Mouse (Mus musculus) spleen, adult 2 months (tissue): Measurements from ENCODE around the gene Ppfia4.

Experiments
- CTCF ChIP-seq: fragments of 200-500 bp; IDR thresholded peaks from 2 replicates; pipeline ENCODE4 v1.5.1; 2011; ENCODE audit warnings: mild to moderate bottlenecking, inconsistent platforms; ENCODE audit not compliant: insufficient read depth, insufficient read length, insufficient replicate concordance; ENCODE audit errors: extremely low read depth
- POLR2A ChIP-seq: fragments of 200-500 bp; IDR thresholded peaks from 2 replicates; pipeline ENCODE4 v1.6.1; 2011; ENCODE audit warnings: low read depth, low read length, inconsistent platforms

GRCm38 (mm10) chr1:134285458-134286120, 47.1 kb downstream of the Ppfia4 start:
- no peak for TF ChIP-seq CTCF
- TF ChIP-seq POLR2A: no peak
